Mouse (Mus musculus) retina, postnatal 1 day (tissue): ENCODE data around the gene Tuba3b.
A peak's percentile ranks its signal among the peaks of the same experiment; 100 is the strongest.

Experiments
- DNase-seq: peaks from one replicate; pipeline ENCODE4 v3.0.0-alpha.2; 2012

Tuba3b gene

DNA sequence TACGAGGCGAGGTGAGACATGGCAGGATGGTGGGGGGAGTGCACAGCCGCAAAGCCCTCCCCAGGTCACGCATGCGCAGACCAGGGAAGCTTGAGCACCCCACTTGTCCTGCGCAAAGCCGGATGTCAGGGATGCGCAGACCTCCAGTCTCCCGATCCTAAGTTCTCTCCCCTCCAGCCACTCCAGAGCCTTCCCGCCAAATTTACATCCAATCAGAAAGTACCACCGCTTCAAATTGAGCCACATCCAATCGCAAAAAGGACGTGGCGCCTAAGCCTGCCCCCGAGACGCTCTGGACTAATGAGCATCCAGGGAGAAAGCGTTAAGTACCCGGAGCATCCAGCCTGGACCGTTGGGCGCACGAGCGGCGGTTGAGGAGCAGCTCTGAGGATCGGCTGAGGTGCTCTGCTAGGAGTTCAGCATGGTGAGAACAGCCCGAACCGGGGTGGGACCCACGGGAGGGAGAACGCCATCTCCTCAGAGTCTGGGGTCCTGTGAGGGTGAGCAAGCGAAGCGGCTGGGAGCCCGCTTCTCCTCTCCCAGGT, at the start of gene Tuba3b:
Gene Tuba3b, plus strand, starts transcription at position 92 of the 545 bp plus-strand sequence.
- no peak for DNase-seq

- no peak for DNase-seq
These were observed 48.3 kb upstream of the Tuba3b start for GRCm38 (mm10) chr6:145567296-145567695.

DNA sequence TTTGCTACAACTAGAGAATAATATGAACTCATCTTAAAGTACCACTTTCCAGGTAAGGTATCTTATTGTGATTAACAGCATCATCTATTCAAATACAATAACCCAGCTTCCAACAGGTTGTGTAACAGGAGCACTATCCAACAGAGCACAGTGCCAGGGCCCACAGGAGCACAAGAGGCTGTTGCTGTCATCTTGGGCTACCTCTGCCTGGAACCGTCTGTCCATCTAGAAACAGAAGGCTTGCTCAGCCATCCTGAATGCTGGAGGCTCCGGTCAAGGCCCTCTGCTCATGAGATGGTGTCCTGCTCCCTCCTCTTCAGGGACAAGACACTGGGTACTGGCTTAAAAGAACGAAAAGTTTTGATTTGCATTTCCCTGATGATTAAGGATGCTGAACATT, 47.7 kb upstream of the Tuba3b start:
- DNase-seq: no peak

DNA sequence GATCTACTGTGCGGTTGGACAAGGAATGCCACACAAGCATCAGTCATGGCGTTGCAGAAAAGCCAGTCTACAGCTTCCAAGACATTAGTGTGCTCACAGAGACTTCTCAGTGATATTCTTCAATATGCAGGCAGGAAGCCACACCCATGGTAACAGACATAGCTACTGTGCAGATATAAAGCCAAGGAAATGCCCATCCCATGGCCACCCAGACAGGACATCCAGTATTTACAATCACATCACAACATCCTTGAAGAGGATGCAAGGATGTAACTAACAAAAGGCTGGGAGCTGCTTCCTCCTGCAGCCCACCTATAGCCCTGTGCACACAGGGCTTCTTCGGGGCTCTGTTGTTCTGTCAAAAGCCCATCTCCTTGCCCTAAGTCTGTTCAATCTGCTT, 46.9 kb upstream of the Tuba3b start:
- no peak for DNase-seq

DNA sequence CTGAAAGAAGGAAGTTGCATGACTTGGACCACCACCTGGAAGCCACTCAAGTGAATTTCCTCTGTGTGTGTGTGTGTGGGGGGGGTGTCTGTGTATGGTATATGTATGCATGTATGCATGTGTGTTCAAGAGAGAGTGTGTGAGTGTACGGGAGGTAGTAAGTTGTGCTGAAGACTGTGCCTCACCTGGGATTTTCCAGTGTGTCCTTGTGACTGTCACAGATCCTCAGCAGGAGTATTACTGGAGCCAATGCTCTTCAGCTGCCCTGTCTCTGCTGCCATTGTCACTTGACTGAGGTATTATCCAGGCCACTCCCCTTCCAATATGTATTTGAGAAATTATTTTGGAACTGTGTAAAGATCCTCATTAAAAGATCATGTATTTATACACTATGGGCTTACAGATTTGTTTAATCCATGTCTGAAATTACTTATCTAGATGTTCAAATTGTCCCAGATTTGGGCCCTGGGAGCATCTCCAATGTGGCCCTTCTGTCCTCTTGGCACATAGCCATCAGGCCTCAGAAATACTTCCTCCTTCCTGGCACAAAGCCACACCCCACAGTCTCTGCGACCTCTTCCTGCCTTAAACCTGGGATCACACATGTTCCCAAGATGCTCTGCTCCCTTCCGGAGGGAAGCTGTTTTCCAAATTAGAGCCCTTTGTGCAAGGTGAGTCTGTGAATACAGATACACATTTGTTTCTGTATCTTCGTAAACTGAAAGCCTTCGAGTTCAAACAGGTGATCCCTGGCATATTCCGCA, 42.1 kb upstream of the Tuba3b start:
- DNase-seq: peak; percentile 48

- DNase-seq: no peak
These were observed 38.8 kb upstream of the Tuba3b start for GRCm38 (mm10) chr6:145576762-145577161.

DNA sequence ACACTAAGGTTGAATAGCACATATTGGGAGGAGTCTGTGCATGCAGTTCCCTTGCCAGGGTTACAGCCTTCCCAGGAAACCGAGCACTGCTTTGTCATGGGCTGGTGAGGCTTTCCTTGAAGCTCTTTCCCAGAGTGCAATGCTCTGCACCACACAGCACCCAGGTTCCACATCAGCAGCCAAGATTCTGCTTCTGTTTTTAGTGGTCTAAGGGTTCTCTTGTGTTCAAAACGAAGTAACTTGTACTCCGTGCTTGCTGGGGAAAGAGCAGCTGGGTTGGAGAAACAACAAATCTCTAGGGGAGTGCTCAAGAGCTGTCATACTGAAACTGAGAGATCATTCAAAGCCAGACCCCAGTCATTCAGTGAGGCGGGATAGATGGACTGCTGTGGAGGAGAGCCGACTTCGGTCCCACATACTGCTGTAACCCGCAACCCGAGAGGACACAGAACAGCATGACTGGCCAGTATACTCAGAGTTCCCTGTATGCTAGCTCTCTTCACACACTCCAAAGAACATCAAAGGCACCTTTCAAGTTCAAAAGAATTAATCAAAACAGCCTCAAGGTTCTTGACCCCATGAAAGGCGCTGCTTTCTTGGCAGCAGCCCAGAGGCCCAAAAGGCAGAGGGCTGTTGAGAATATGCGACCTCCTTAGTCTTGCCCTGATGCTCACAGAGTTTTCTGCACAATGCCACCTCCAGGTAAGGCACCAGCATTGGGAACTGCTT, 36.9 kb upstream of the Tuba3b start:
- DNase-seq: peak; percentile 34

DNA sequence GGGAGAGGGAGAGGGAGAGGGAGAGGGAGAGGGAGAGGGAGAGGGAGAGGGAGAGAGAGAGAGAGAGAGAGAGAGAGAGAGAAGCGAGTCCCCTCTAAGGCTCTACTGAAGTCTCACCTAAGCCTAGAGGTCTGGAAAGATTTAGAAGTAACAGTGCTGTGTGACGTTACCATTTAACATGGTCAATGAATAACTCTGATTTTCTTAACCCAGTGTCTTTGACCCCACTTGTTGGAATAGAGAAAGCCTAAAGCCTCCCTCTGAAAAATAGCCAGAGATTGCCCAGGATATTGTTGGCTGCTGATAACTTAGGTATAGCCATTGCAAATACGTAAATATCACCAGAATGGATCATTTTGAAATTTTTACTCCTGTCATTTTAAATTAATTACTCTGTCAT, 35.8 kb upstream of the Tuba3b start:
- DNase-seq: no peak

- peak; percentile 72 for DNase-seq
These were observed 34.0 kb upstream of the Tuba3b start for GRCm38 (mm10) chr6:145581366-145582170.

DNA sequence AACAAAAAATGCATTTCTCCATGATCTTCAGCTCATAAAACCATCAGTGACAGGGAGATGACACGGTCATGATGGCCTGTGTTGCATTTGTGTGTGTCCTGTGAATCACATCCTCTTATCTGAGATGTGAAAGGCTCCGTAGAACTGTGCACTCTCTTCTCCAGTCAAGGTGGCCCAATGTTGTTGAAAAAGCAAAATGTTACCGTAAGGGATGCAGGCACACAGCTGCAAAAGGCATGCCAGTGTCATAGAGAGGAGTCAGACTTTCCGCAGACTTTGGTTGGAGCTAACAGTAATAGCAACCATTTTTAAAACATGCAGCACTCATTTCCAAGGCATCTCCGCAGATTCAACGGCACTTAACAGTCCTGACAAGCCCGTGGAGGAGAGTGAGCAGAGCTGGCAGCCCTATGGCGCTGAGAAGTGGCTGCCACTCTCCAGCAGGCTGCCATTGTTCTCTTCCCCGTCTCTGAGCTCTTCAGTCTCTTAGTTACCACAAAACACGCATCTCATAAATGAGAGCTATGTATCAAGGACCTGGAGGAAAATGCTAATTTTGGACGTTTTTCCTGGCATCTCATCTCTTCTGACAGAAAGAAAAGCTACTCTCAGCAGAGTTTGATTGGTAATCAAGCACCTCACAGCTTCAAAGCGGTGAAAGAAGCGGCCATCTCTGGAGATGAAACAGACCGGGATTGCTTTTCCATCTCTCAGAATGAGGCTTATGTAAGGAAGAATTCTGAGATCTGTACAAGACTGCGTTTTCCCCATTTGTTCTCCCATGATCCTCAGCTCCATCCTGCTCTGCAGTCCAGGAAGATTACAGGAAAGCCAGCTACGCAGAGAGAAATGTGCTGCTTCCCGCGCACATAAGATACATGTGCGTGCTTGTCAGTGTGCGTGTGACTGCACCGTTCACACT, 30.2 kb upstream of the Tuba3b start:
- no peak for DNase-seq

GRCm38 (mm10) chr6:145590501-145591293, 24.9 kb upstream of the Tuba3b start:
- DNase-seq: no peak

DNA sequence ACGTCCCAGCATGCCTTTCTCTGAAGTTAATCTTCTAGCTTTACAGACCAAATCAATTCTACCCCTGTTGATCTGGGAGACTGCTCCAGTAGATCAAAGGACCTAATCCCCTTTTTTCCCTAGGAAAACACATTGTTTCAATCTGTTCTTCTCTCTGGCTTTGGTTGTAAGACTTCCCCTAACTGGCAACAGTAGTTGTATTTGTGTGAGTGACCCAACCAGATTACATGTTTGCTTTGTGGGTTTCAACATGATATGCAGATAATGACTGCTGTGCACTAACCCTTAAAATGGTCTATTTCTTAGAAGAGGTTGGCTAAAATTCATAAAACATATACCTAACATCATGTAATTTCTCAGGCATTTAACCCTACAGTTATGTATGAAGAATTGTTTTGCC, 24.0 kb upstream of the Tuba3b start:
- no peak for DNase-seq

GRCm38 (mm10) chr6:145592036-145592435, 23.5 kb upstream of the Tuba3b start:
- DNase-seq: no peak

DNA sequence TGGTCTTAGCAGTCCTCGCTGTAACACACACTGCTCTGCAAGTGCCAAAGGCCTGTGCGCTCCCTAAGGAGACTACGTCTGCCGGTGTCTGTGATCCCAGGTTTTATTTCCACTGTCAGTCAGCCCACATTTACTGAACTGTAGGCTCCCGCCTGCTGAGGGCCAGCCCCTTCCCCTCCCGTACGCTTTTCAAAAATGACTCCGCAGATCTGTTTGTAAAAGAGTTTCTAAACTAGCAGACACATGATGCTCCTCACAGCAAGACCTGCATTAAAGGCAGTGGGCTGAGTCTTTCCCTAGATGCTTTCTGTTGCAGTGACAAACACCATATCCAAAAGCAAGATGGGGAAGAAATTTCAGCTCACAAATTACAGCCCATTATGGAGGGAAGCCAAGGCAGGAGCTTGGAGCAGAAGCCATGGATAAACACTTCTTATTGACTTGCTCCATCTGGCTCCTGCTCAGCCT, 23.0 kb upstream of the Tuba3b start:
- no peak for DNase-seq

DNA sequence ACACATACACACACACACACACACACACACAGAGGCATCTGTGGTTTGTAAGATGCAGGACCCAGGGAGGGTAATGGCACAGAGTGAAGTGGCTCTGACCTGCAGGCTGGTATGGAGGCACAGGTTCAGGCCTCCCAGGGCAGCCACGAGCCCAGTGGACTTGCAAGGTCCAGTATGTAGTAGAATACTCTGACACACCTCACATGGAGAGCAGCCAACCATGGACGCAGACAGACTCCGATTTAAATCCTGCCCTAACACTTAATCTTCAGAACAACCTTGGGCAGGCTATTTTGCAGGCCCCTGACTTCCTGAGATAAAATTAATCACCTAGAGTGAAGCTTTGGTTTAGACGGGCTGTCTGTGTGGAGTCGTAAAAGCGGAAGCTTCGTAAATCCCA, 21.6 kb upstream of the Tuba3b start:
- no peak for DNase-seq

DNA sequence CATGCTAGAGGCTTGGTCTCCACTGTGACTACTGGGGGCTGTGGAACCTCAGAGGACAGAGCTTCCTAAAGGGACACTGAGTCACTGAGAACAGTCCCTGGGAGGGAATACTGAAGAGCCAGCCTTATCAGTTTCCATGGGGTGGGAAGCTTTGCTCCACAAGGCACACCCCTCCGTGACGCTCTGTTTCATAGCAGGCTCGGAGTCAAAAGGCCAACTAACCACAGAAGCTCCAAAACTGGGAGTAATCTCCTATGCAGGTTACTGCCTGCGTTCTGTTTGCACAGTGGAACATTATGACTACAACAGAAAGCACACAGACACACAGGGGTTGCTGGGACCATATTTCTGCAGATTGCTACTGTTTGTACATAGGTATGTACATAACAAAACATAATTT, 19.7 kb upstream of the Tuba3b start:
- no peak for DNase-seq

DNA sequence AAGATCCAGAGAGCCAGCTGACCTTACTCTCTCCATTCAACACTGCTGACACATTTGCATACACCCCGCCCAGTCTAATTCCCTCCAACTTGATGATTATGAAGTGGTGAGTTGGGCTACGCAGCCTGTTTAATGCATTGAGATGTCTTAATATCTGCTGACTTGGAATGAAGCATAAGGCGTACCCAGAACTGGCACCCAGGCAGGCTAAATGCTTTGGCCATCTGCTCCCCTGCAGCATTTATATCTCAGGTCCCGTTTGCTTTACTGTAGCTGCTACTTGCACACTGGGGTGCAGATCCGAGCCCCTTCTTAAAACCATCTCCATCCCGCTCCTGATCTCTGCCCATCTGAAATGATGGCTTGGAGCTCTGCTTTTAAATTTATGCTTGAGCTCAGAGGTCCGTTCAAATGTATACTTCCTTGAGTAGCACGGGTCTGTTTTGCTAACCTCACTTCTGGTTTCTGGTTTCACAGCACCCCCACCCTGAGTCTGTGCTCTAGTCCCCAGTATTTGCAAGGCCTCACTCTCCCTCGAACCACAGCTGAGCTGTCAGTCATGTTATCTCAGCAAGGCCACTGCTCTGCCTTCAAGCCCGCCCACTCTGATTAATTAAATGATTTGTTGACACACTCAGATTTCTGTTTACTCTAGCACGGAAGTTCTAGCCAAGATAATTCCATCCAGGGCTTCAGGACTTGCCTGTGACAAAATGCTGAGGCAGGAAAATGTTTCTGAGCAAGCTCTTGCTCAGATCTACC, 16.6 kb upstream of the Tuba3b start:
- no peak for DNase-seq

GRCm38 (mm10) chr6:145604126-145604525, 11.4 kb upstream of the Tuba3b start:
- DNase-seq: peak; percentile 53

DNA sequence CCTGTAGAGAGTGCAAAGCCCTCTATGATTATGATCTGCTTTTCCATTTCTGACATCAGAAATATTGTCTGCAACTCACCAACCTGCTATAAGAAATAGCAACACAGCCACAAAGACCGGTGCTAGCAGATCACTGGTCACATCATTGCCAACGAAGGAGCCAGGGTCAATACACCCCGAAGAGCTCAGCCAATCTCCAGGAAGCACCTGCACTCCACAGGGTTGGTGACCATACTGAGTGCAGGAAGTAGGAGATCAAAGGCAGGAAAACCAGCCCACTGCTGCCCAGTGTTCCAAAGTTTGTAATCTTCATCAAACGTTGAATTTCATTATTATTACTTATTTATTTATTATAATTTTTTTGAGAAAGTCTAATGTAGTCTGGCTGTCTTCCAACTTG, 10.9 kb upstream of the Tuba3b start:
- no peak for DNase-seq

- DNase-seq: no peak
These were observed 10.4 kb upstream of the Tuba3b start for GRCm38 (mm10) chr6:145605203-145605602.
